Mouse (Mus musculus) liver, embryonic 14.5 days (tissue): ENCODE results near the gene Wnk2.

Source experiments
- CTCF ChIP-seq: IDR thresholded peaks from 2 replicates; pipeline ENCODE4 v1.5.1; 2016; ENCODE audit warnings: antibody characterized with exemption, low read depth, control low read depth
- EP300 ChIP-seq: IDR thresholded peaks from 2 replicates; pipeline ENCODE4 v1.6.1; 2016; ENCODE audit warnings: antibody characterized with exemption, low read depth

- TF ChIP-seq CTCF (no peak), EP300 (no peak)
Observed at GRCm38 (mm10) chr13:49131342-49131855, 16.4 kb downstream of the Wnk2 start.
